Mouse (Mus musculus) embryonic facial prominence, embryonic 12.5 days (tissue): ENCODE results near the gene Bhlha9. TPM values are rescaled to one million over a fixed set of nuclear protein-coding genes. Genes with fewer than 3 reads are reported as not detected.

ENCODE experiments used
- ATAC-seq: fragments of 200-750 bp; cut with Nextera tagmentation; 2 replicates; pipeline ENCODE4 v1.8.0; 2017; ENCODE audit not compliant: insufficient number of reproducible peaks, insufficient read depth, low FRiP score, low TSS enrichment
- H3K27ac ChIP-seq: fragments of 300-500 bp; sonication (generic); 2 replicates; pipeline ENCODE4 v1.5.1; 2016; ENCODE audit warnings: mild to moderate bottlenecking
- H3K27me3 ChIP-seq: fragments of 300-500 bp; sonication (generic); 2 replicates; pipeline ENCODE4 v1.6.1; 2016; ENCODE audit warnings: mild to moderate bottlenecking, moderate library complexity
- H3K36me3 ChIP-seq: fragments of 300-500 bp; sonication (generic); 2 replicates; pipeline ENCODE4 v1.6.1; 2016; ENCODE audit warnings: mild to moderate bottlenecking
- H3K4me1 ChIP-seq: fragments of 300-500 bp; sonication (generic); 2 replicates; pipeline ENCODE4 v1.6.1; 2016
- H3K4me2 ChIP-seq: fragments of 300-500 bp; sonication (generic); replicated peaks from 2 replicates; pipeline ENCODE4 v1.6.1; 2016; ENCODE audit warnings: mild to moderate bottlenecking, moderate library complexity
- H3K4me3 ChIP-seq: fragments of 300-500 bp; sonication (generic); 2 replicates; pipeline ENCODE4 v1.5.1; 2016; ENCODE audit warnings: mild to moderate bottlenecking
- H3K9ac ChIP-seq: fragments of 300-500 bp; sonication (generic); 2 replicates; pipeline ENCODE4 v1.6.1; 2016; ENCODE audit warnings: mild to moderate bottlenecking, moderate library complexity
- H3K9me3 ChIP-seq: fragments of 300-500 bp; sonication (generic); 2 replicates; pipeline ENCODE4 v1.6.1; 2016; ENCODE audit warnings: mild to moderate bottlenecking, moderate library complexity
- WGBS: fragments of 180-500 bp; shearing (Covaris S2); methylation state at CpG from one replicate; pipeline ENCODE4 v1.1.7; 2016; 5-methylcytosine and 5-hydroxymethylcytosine counted together
- polyA plus RNA-seq: library from polyadenylated mRNA; unstranded; fragments of >200 nt; fragmentation: Nextera tagmentation; extraction: Ambion mirVana; gene quantifications from 2 replicates; pipeline ENCODE4 v1.2.1, GENCODE M21; 2016

Bhlha9 gene
- polyA plus RNA-seq, 1 experiment from 2014 or later: 0.13 TPM

DNA sequence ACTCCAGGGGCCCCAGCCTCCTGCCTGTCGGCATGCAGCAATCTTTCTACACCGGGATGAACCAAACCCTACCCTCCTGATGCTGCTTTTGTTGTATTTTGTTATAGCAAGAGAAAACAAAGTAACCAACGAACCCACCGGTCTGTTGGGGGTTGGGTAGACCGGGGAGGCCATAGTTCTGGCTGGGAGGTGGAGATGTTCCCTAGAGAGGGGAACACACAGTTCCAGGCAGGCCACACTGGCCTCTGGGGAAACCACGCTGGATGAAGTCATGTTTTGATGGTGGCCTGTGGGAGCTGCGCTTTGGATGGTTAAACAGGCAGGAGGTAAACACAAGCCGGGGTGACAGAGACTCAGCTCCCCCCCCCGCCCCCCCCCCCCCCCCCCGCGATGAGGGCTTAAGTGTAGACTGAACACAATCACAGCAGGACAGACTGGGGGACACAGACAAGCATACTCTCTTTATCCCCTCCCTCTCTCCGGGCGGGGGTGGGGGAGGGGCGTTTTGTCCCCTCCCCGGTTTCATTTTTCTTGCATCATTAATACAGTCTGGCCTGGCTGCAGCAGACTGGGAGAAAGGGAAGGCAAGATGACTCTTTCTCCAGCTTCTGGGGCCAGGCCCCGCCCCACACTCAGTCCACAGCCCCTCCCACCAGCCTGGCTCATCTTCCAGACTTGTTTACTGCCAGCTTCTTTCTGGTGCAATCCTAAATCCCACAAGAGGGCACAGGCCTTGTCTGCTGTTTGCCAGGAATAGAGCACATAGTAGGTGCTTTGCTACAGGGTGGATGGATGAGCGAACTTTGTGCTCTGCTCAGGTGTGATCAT is 37.6 kb downstream of the Bhlha9 start:
- H3K4me1 ChIP-seq: peaks cover 11% of the 10 kb centered on the region
- no peak overlapping the region for H3K9ac ChIP-seq
- peak; percentile 47 for ATAC-seq
- peak overlapping the region; percentile 32 for H3K4me2 ChIP-seq
- H3K27ac ChIP-seq: no peak overlapping the region
- no peaks in the 10 kb centered on the region for H3K27me3 ChIP-seq
- WGBS: 18% methylated on average over 15 of the region's 17 CpGs
- no peaks in the 10 kb centered on the region for H3K36me3 ChIP-seq
- H3K9me3 ChIP-seq: no peaks in the 10 kb centered on the region
- H3K4me3 ChIP-seq: no peak overlapping the region

GRCm38 (mm10) chr11:76717000-76717399 is 44.7 kb downstream of the Bhlha9 start:
- Histone ChIP-seq H3K36me3 (no peaks in the 10 kb centered on the region), H3K27me3 (no peaks in the 10 kb centered on the region), H3K9me3 (no peaks in the 10 kb centered on the region), H3K27ac (no peak overlapping the region), H3K4me1 (no peaks in the 10 kb centered on the region), H3K4me2 (no peak overlapping the region), H3K4me3 (no peak overlapping the region), H3K9ac (no peak overlapping the region)
- WGBS: 77% methylated on average over 4 of the region's 4 CpGs
- no peak for ATAC-seq

Other genes with a start within 250 kb of the Bhlha9 start
- gene Abr, start 50.2 kb upstream of the Bhlha9 start, polyA plus RNA-seq: 46.7 and 48.6 TPM in 2 replicates
- gene Trarg1, start 7.3 kb downstream of the Bhlha9 start, polyA plus RNA-seq: 0.38 and 0.61 TPM in 2 replicates
- 24.3 and 26.8 TPM in 2 replicates for gene Gosr1, start 91.1 kb downstream of the Bhlha9 start, polyA plus RNA-seq
- gene Cpd, start 174.5 kb downstream of the Bhlha9 start, polyA plus RNA-seq: 15.0 and 15.2 TPM in 2 replicates
- gene Tmigd1, start 229.7 kb downstream of the Bhlha9 start, polyA plus RNA-seq: not detected in 2 replicates